Mouse (Mus musculus) ES-Bruce4 (cell line): ENCODE results near the gene Hist1h3g. TPM values are rescaled to one million over a fixed set of nuclear protein-coding genes. Genes with fewer than 3 reads are reported as not detected.
A peak's percentile ranks its signal among the peaks of the same experiment; 100 is the strongest.
"Not testable (repeated sequence)": the region's sequence is repeated elsewhere in the genome, so short reads cannot be mapped to it uniquely, and the experiment has no call there.

Source experiments
- H3K27ac ChIP-seq: 2 replicates; pipeline ENCODE4 v1.5.1; 2012; ENCODE audit warnings: low read length, inconsistent platforms; ENCODE audit not compliant: insufficient read depth
- H3K27me3 ChIP-seq: 2 replicates; pipeline ENCODE4 v1.6.1; 2012; ENCODE audit warnings: mild to moderate bottlenecking, low read length, inconsistent platforms; ENCODE audit not compliant: control insufficient read depth, poor library complexity, insufficient read depth, severe bottlenecking
- H3K36me3 ChIP-seq: 2 replicates; pipeline ENCODE4 v1.6.1; 2012; ENCODE audit warnings: inconsistent platforms, mild to moderate bottlenecking, low read length, moderate library complexity; ENCODE audit not compliant: control insufficient read depth, poor library complexity, insufficient read depth, severe bottlenecking
- H3K4me1 ChIP-seq: one replicate; pipeline ENCODE4 v1.8.1; 2011; ENCODE audit warnings: low read length; ENCODE audit not compliant: control insufficient read depth, insufficient read depth
- H3K4me3 ChIP-seq: 2 replicates; pipeline ENCODE4 v1.5.1; 2011; ENCODE audit warnings: low read depth, mild to moderate bottlenecking, low read length
- H3K9ac ChIP-seq: 2 replicates; pipeline ENCODE4 v1.6.1; 2012; ENCODE audit warnings: low read depth, mild to moderate bottlenecking, inconsistent platforms; ENCODE audit not compliant: poor library complexity, severe bottlenecking
- H3K9me3 ChIP-seq: replicated peaks from 2 replicates; pipeline ENCODE4 v1.6.1; 2012; ENCODE audit warnings: mild to moderate bottlenecking, low read length, inconsistent platforms; ENCODE audit not compliant: control insufficient read depth, poor library complexity, insufficient read depth, severe bottlenecking
- CTCF ChIP-seq: IDR thresholded peaks from one replicate; pipeline ENCODE4 v1.8.1; 2011; ENCODE audit warnings: low read depth, low read length
- EP300 ChIP-seq: IDR thresholded peaks from 2 replicates; pipeline ENCODE4 v1.6.1; 2011; ENCODE audit warnings: low read depth, low read length; ENCODE audit not compliant: insufficient read depth
- POLR2A ChIP-seq: IDR thresholded peaks from one replicate; pipeline ENCODE4 v1.8.1; 2011; ENCODE audit warnings: low read length; ENCODE audit not compliant: insufficient read depth
- polyA plus RNA-seq: library from polyadenylated mRNA; stranded (reverse); fragments of >200 nt; gene quantifications from 2 replicates; pipeline ENCODE4 v1.2.4, GENCODE M21; 2011; ENCODE audit warnings: low read depth; ENCODE audit not compliant: missing spikeins, insufficient read depth, insufficient read length

Gene Hist1h3g
- polyA plus RNA-seq, 1 experiment = 8.9 TPM

DNA sequence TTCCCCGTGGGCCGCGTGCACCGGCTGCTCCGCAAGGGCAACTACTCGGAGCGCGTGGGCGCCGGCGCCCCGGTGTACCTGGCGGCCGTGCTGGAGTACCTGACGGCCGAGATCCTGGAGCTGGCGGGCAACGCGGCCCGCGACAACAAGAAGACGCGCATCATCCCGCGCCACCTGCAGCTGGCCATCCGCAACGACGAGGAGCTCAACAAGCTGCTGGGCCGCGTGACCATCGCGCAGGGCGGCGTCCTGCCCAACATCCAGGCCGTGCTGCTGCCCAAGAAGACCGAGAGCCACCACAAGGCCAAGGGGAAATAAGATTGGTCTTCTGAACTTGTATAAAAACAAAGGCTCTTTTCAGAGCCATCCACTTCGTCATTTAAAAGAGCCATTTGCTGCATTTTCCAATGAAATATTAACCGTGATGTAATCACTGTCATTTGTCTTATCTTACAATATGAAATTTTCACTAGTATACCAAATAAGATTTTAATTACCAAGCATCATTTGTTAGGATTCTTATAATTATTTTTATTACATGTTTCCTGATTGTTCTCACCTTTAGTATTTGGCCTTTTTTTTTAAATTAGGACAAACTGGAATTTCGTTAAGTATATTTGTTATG lies 39.4 kb downstream of the Hist1h3g start:
- not testable (repeated sequence) for H3K9me3 ChIP-seq, H3K27me3 ChIP-seq, H3K36me3 ChIP-seq, H3K4me1 ChIP-seq
- Histone ChIP-seq H3K4me3 (peak overlapping the region; percentile 59), H3K9ac (peak overlapping the region; percentile 82), H3K27ac (peak overlapping the region; percentile 96)
- peak; percentile 91 for TF ChIP-seq POLR2A

DNA sequence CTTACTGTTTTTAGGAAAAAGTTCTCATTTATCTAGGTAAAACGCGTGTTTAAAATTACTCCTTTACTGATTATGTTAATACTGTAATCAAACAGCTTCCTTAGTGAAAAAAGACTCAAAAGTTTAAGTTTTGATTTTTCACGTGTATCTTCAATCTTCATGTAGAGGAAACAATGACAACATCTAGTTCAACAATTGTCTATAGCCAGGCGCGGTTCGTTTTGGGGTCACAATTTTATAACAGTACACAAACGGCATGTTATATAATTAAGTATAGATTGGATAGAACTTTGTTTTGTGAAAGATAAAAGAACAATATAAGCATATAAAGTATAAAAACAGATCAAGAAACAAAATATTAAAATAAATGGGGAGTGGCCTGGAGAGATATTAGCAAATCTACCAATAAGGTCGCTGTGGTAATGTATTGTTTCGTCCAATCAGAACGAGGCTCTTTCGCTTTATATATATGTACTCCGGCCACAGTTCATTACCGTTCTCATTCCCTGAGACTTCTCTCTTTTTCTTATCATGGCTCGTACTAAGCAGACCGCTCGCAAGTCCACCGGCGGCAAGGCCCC lies 40.1 kb downstream of the Hist1h3g start, which contains the start of gene Hist1h3d:
Gene Hist1h3d, plus strand, starts transcription at position 493 of the 581 bp plus-strand sequence.
- H3K4me1 ChIP-seq = no peaks in the 10 kb centered on the region
- H3K36me3 ChIP-seq = no peaks in the 10 kb centered on the region
- no peaks in the 10 kb centered on the region for H3K27me3 ChIP-seq
- no peaks in the 10 kb centered on the region for H3K9me3 ChIP-seq
- peak within 1 kb of the TSS; percentile 96 for H3K27ac ChIP-seq
- peak within 1 kb of the TSS; percentile 82 for H3K9ac ChIP-seq
- H3K4me3 ChIP-seq = peak within 1 kb of the TSS; percentile 85
- TF ChIP-seq EP300 (no peak), CTCF (no peak), POLR2A (no peak)

DNA sequence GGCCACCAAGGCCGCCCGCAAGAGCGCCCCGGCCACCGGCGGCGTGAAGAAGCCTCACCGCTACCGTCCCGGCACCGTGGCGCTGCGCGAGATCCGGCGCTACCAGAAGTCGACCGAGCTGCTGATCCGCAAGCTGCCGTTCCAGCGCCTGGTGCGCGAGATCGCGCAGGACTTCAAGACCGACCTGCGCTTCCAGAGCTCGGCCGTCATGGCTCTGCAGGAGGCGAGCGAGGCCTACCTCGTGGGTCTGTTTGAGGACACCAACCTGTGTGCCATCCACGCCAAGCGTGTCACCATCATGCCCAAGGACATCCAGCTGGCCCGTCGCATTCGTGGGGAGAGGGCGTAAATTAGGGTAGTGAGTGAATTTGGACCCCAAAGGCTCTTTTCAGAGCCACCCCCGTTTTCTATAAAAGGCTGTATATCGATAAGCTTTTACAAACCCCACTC lies 40.7 kb downstream of the Hist1h3g start:
- H3K9ac ChIP-seq = peak overlapping the region; percentile 79
- not testable (repeated sequence) for H3K27me3 ChIP-seq, H3K4me1 ChIP-seq, H3K36me3 ChIP-seq, H3K9me3 ChIP-seq
- peak overlapping the region; percentile 85 for H3K4me3 ChIP-seq
- peak overlapping the region; percentile 58; the same call in 1 of the 2 replicates for H3K27ac ChIP-seq
- peak; percentile 81 for TF ChIP-seq POLR2A

GRCm38 (mm10) chr13:23576351-23576881 lies 41.2 kb downstream of the Hist1h3g start:
- Histone ChIP-seq H3K9me3 (no peaks in the 10 kb centered on the region), H3K27me3 (no peaks in the 10 kb centered on the region), H3K4me3 (peak overlapping the region; percentile 72), H3K9ac (peak overlapping the region; percentile 79), H3K36me3 (no peaks in the 10 kb centered on the region), H3K27ac (peak overlapping the region; percentile 93), H3K4me1 (no peaks in the 10 kb centered on the region)
- no peak for TF ChIP-seq POLR2A
- no peak for TF ChIP-seq CTCF
- no peak for TF ChIP-seq EP300

GRCm38 (mm10) chr13:23576906-23577639 lies 41.9 kb downstream of the Hist1h3g start:
- Histone ChIP-seq H3K9me3 (no peaks in the 10 kb centered on the region), H3K4me1 (no peaks in the 10 kb centered on the region), H3K36me3 (no peaks in the 10 kb centered on the region), H3K27me3 (no peaks in the 10 kb centered on the region), H3K9ac (peak overlapping the region; percentile 79), H3K27ac (peak overlapping the region; percentile 93), H3K4me3 (peak overlapping the region; percentile 72; the same call in 1 of the 2 replicates)
- TF ChIP-seq EP300 = no peak
- TF ChIP-seq POLR2A = no peak
- TF ChIP-seq CTCF = no peak

- Histone ChIP-seq H3K9ac (no peak overlapping the region), H3K4me3 (no peak overlapping the region), H3K27me3 (no peaks in the 10 kb centered on the region), H3K9me3 (no peaks in the 10 kb centered on the region), H3K36me3 (no peaks in the 10 kb centered on the region), H3K27ac (no peak overlapping the region), H3K4me1 (no peaks in the 10 kb centered on the region)
- TF ChIP-seq CTCF (no peak), POLR2A (no peak), EP300 (no peak)
Measured at GRCm38 (mm10) chr13:23577835-23578234, 42.6 kb downstream of the Hist1h3g start.
